Mouse (Mus musculus): Measurements from ENCODE around the gene Slc22a4. TPM values are rescaled to one million over a fixed set of nuclear protein-coding genes. Genes with fewer than 3 reads are reported as not detected.

Gene Slc22a4
- polyA plus RNA-seq, 1 experiment from 2014 or later: 4.0 TPM

- no peaks in the 10 kb centered on the region for H3K27me3 ChIP-seq (replicated peaks)
- H3K4me1 ChIP-seq: peaks cover 16% of the 10 kb centered on the region
- ATAC-seq (replicated peaks): no peak
- no peak overlapping the region for H3K4me3 ChIP-seq
- H3K27ac ChIP-seq: no peak overlapping the region
- no peak overlapping the region for H3K4me2 ChIP-seq
- no peak overlapping the region for H3K9ac ChIP-seq
- WGBS: 77% methylated on average over 3 of the region's 3 CpGs
- H3K36me3 ChIP-seq (replicated peaks): no peaks in the 10 kb centered on the region
- no peaks in the 10 kb centered on the region for H3K9me3 ChIP-seq
These were observed 36.6 kb upstream of the Slc22a4 start for GRCm38 (mm10) chr11:54064412-54064978.

GRCm38 (mm10) chr11:54063472-54063775 is 35.5 kb upstream of the Slc22a4 start:
- Histone ChIP-seq H3K9me3 (no peaks in the 10 kb centered on the region), H3K4me2 (no peak overlapping the region), H3K4me1 (peaks cover 18% of the 10 kb centered on the region), H3K36me3 (replicated peaks) (no peaks in the 10 kb centered on the region), H3K27me3 (replicated peaks) (no peaks in the 10 kb centered on the region), H3K9ac (no peak overlapping the region), H3K27ac (no peak overlapping the region), H3K4me3 (no peak overlapping the region)
- 93% methylated on average over 10 of the region's 10 CpGs for WGBS
- ATAC-seq (replicated peaks): no peak

- no peaks in the 10 kb centered on the region for H3K9me3 ChIP-seq
- WGBS: 79% methylated on average over 9 of the region's 9 CpGs
- ATAC-seq (replicated peaks): no peak
- H3K27ac ChIP-seq: peak overlapping the region; percentile 8; the same call in 1 of the 2 replicates
- H3K27me3 ChIP-seq (replicated peaks): no peaks in the 10 kb centered on the region
- no peak overlapping the region for H3K9ac ChIP-seq
- H3K4me1 ChIP-seq: peaks cover 20% of the 10 kb centered on the region
- no peak overlapping the region for H3K4me2 ChIP-seq
- H3K36me3 ChIP-seq (replicated peaks): no peaks in the 10 kb centered on the region
- no peak overlapping the region for H3K4me3 ChIP-seq
These were observed 35.0 kb upstream of the Slc22a4 start for GRCm38 (mm10) chr11:54062753-54063471.

GRCm38 (mm10) chr11:54062086-54062752 is 34.3 kb upstream of the Slc22a4 start:
- WGBS: 63% methylated on average over 12 of the region's 12 CpGs
- Histone ChIP-seq H3K4me2 (no peak overlapping the region), H3K36me3 (replicated peaks) (no peaks in the 10 kb centered on the region), H3K27ac (peak overlapping the region; percentile 8; the same call in 1 of the 2 replicates), H3K9me3 (no peaks in the 10 kb centered on the region), H3K9ac (no peak overlapping the region), H3K4me3 (no peak overlapping the region), H3K4me1 (peaks cover 17% of the 10 kb centered on the region), H3K27me3 (replicated peaks) (no peaks in the 10 kb centered on the region)
- no peak for ATAC-seq (replicated peaks)

GRCm38 (mm10) chr11:54060316-54060715 is 32.4 kb upstream of the Slc22a4 start:
- H3K9me3 ChIP-seq: no peaks in the 10 kb centered on the region
- no peak overlapping the region for H3K4me2 ChIP-seq
- no peak overlapping the region for H3K9ac ChIP-seq
- peaks cover 16% of the 10 kb centered on the region for H3K4me1 ChIP-seq
- 61% methylated on average over 9 of the region's 9 CpGs for WGBS
- H3K27me3 ChIP-seq (replicated peaks): no peaks in the 10 kb centered on the region
- ATAC-seq (replicated peaks): no peak
- no peaks in the 10 kb centered on the region for H3K36me3 ChIP-seq (replicated peaks)
- H3K4me3 ChIP-seq: no peak overlapping the region
- no peak overlapping the region for H3K27ac ChIP-seq

- H3K27ac ChIP-seq: peak overlapping the region; percentile 57
- WGBS: 42% methylated on average over 1 of the region's 1 CpGs
These were observed 31.6 kb upstream of the Slc22a4 start for GRCm38 (mm10) chr11:54059526-54059925.

GRCm38 (mm10) chr11:54058643-54059042 is 30.8 kb upstream of the Slc22a4 start:
- Histone ChIP-seq H3K4me1 (peaks cover 16% of the 10 kb centered on the region), H3K4me2 (no peak overlapping the region), H3K9ac (no peak overlapping the region), H3K9me3 (no peaks in the 10 kb centered on the region), H3K27ac (peak overlapping the region; percentile 57), H3K36me3 (replicated peaks) (no peaks in the 10 kb centered on the region), H3K4me3 (no peak overlapping the region), H3K27me3 (replicated peaks) (no peaks in the 10 kb centered on the region)
- peak; percentile 38; the same call in 1 of the 2 replicates for ATAC-seq (replicated peaks)
- WGBS: 4% methylated on average over 6 of the region's 6 CpGs

More at GRCm38 (mm10) chr11:54059526-54059925, 31.6 kb upstream of the Slc22a4 start:
- Histone ChIP-seq H3K4me1 (peaks cover 16% of the 10 kb centered on the region), H3K27me3 (replicated peaks) (no peaks in the 10 kb centered on the region), H3K4me2 (no peak overlapping the region), H3K9ac (no peak overlapping the region), H3K9me3 (no peaks in the 10 kb centered on the region), H3K4me3 (no peak overlapping the region), H3K36me3 (replicated peaks) (no peaks in the 10 kb centered on the region)
- ATAC-seq (replicated peaks): no peak

- WGBS: 38% methylated on average over 10 of the region's 10 CpGs
- Histone ChIP-seq H3K36me3 (replicated peaks) (no peaks in the 10 kb centered on the region), H3K9me3 (no peaks in the 10 kb centered on the region), H3K27me3 (replicated peaks) (no peaks in the 10 kb centered on the region), H3K4me1 (peaks cover 16% of the 10 kb centered on the region), H3K9ac (no peak overlapping the region), H3K4me2 (no peak overlapping the region), H3K27ac (peak overlapping the region; percentile 57), H3K4me3 (no peak overlapping the region)
- ATAC-seq (replicated peaks): peak; percentile 70
These were observed 30.2 kb upstream of the Slc22a4 start for GRCm38 (mm10) chr11:54058056-54058617.

GRCm38 (mm10) chr11:54057428-54057827 is 29.5 kb upstream of the Slc22a4 start:
- WGBS: 40% methylated on average over 2 of the region's 2 CpGs
- H3K27ac ChIP-seq: no peak overlapping the region

GRCm38 (mm10) chr11:54056132-54056531 is 28.2 kb upstream of the Slc22a4 start:
- no peak for ATAC-seq (replicated peaks)
- Histone ChIP-seq H3K36me3 (replicated peaks) (no peaks in the 10 kb centered on the region), H3K9ac (no peak overlapping the region), H3K4me2 (no peak overlapping the region), H3K27ac (no peak overlapping the region), H3K4me3 (no peak overlapping the region), H3K27me3 (replicated peaks) (no peaks in the 10 kb centered on the region), H3K9me3 (no peaks in the 10 kb centered on the region), H3K4me1 (peaks cover 16% of the 10 kb centered on the region)
- 26% methylated on average over 8 of the region's 8 CpGs for WGBS

More at GRCm38 (mm10) chr11:54057428-54057827, 29.5 kb upstream of the Slc22a4 start:
- Histone ChIP-seq H3K27me3 (replicated peaks) (no peaks in the 10 kb centered on the region), H3K36me3 (replicated peaks) (no peaks in the 10 kb centered on the region), H3K9me3 (no peaks in the 10 kb centered on the region), H3K4me2 (no peak overlapping the region), H3K9ac (no peak overlapping the region), H3K4me3 (no peak overlapping the region), H3K4me1 (peaks cover 16% of the 10 kb centered on the region)
- no peak for ATAC-seq (replicated peaks)

- Histone ChIP-seq H3K4me2 (no peak overlapping the region), H3K4me1 (peaks cover 12% of the 10 kb centered on the region), H3K9me3 (no peaks in the 10 kb centered on the region), H3K9ac (no peak overlapping the region), H3K4me3 (no peak overlapping the region), H3K36me3 (replicated peaks) (no peaks in the 10 kb centered on the region), H3K27ac (no peak overlapping the region), H3K27me3 (replicated peaks) (no peaks in the 10 kb centered on the region)
- ATAC-seq (replicated peaks): no peak
- 44% methylated on average over 6 of the region's 6 CpGs for WGBS
These were observed 26.4 kb upstream of the Slc22a4 start for GRCm38 (mm10) chr11:54054257-54054656.

- 92% methylated on average over 7 of the region's 7 CpGs for WGBS
- peaks cover 1% of the 10 kb centered on the region; the same call in 1 of the 2 replicates for H3K4me1 ChIP-seq
- ATAC-seq (replicated peaks): no peak
- no peak overlapping the region for H3K9ac ChIP-seq
- H3K27ac ChIP-seq: no peak overlapping the region
- no peak overlapping the region for H3K4me2 ChIP-seq
- H3K27me3 ChIP-seq (replicated peaks): no peaks in the 10 kb centered on the region
- H3K9me3 ChIP-seq: no peaks in the 10 kb centered on the region
- H3K36me3 ChIP-seq (replicated peaks): no peaks in the 10 kb centered on the region
- H3K4me3 ChIP-seq: no peak overlapping the region
These were observed 25.2 kb upstream of the Slc22a4 start for GRCm38 (mm10) chr11:54053090-54053489.

Measured in midbrain, embryonic 15.5 days (tissue).